Mouse (Mus musculus) splenic B cell, adult 2 months (primary cell): ENCODE data around the gene Nalcn.
A peak's percentile ranks its signal among the peaks of the same experiment; 100 is the strongest.

Experiments
- DNase-seq: peaks from one replicate; pipeline ENCODE4 v3.0.0-alpha.2; 2011; ENCODE audit warnings: low read depth, low spot score
- H3K27me3 ChIP-seq: 2 replicates; pipeline ENCODE4 v1.6.1; 2012; ENCODE audit warnings: mild to moderate bottlenecking, low read length, moderate library complexity, mixed read lengths; ENCODE audit not compliant: control insufficient read depth, poor library complexity, insufficient read depth, severe bottlenecking
- H3K36me3 ChIP-seq: 2 replicates; pipeline ENCODE4 v1.6.1; 2012; ENCODE audit warnings: mild to moderate bottlenecking, low read length, moderate library complexity, mixed read lengths; ENCODE audit not compliant: control insufficient read depth, poor library complexity, insufficient read depth, severe bottlenecking

Gene Nalcn

DNA sequence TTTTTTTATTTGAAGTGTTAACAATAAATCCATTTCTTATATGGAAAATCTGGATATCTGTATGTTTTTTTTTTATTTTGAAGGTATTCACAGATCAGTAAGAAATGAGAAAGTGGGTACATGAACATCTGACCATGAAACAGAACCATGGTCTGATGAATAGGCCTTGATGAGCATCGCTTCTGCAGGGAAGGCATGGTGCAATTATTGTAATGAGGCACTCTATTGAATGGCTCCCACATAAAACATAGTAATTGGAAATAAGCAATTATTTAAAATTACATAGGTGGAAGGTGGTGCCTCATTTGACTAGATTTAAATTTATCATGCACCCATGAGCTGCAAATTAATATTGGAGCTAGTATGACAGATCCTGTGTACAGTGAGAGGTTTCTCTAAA is 267.3 kb downstream of the Nalcn start:
- no peak for DNase-seq
- no peaks in the 10 kb centered on the region for H3K27me3 ChIP-seq
- H3K36me3 ChIP-seq: no peaks in the 10 kb centered on the region

DNA sequence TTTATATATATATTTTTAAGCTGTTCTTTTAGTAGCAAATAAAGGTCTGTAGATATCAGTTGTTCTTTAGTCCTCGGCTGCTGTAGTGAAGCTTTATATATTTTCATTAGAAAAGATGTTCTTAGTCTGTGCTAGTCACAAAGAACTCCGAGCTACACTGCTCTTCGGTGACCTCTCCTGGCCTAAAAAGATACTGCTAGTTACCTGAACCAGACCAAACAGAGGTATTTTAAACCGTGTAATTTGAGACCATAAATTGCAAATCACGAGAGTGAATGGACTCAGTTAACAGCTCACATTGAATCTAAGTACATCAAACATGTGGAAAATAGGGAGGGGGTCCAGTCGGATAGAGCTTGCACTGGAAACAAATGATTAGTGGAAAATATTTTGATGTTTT is 274.0 kb downstream of the Nalcn start:
- Histone ChIP-seq H3K27me3 (no peaks in the 10 kb centered on the region), H3K36me3 (no peaks in the 10 kb centered on the region)
- DNase-seq: peak; percentile 1

GRCm38 (mm10) chr14:123331841-123332240 is 295.1 kb downstream of the Nalcn start:
- no peak for DNase-seq
- no peaks in the 10 kb centered on the region for H3K36me3 ChIP-seq
- no peaks in the 10 kb centered on the region for H3K27me3 ChIP-seq

GRCm38 (mm10) chr14:123314369-123314768 is 312.6 kb downstream of the Nalcn start:
- Histone ChIP-seq H3K27me3 (no peaks in the 10 kb centered on the region), H3K36me3 (no peaks in the 10 kb centered on the region)
- DNase-seq: no peak

DNA sequence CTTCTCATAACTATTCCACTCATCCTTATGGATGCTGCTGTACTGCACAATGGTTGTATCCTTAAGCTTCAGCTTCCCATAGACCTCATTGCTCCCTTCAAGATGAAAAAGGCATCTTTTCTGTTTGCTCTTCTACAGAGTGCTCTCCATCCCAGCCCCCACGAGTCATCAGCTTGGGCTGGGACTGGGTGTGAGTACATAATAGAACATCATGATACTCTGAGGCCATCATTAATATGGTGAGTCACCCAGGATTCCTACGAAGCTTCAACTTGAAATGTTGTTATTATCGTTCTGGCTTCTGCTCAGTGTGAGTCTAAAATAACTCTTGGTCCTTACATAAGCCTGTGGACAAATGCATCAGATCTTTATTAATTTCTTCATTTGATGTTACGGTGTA is 314.6 kb downstream of the Nalcn start:
- Histone ChIP-seq H3K27me3 (no peaks in the 10 kb centered on the region), H3K36me3 (no peaks in the 10 kb centered on the region)
- DNase-seq: no peak

- H3K36me3 ChIP-seq: no peaks in the 10 kb centered on the region
- no peaks in the 10 kb centered on the region for H3K27me3 ChIP-seq
- no peak for DNase-seq
Measured at GRCm38 (mm10) chr14:123296068-123296467, 330.9 kb downstream of the Nalcn start.

DNA sequence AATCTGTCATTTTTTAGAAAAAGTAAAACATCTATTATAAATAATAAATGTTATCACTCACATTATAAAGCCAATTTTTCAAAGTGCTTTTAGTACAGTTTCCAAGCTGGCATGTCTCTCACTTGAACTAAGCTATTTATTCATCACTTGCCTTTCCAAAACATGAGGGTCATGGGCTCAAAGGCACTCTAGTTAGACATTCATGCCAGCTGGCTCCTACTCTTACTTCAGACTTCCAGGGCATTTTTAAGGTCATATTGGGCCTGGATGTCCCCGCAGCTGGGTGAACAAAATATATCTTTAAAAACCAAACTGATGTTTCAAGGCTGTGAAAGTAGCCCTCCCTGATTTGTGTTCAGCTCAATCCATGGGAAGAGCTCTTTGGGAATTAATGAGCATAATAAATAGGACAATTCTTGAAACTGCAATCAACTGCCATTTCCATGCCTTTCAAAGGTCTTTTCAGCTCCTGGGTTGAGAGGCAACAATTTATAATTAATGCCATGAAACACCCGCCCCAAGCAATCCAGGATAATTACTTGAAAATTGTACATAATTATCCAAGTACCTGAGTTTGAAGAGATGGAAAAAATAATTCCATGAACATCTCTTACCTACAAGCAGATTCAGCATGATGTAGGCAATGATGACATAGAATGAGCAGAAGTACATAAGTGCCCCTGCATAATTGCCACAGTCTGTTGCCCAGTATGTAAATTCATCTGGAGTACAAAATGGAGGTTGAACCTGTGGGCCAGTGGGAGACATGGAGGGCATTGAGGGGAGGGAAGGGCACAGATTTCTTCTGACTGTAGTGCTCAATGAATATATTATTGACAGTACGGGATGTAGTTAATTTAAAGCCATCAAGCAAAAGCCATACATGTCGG is 335.6 kb downstream of the Nalcn start:
- H3K27me3 ChIP-seq: no peaks in the 10 kb centered on the region
- no peaks in the 10 kb centered on the region for H3K36me3 ChIP-seq
- DNase-seq: no peak

GRCm38 (mm10) chr14:123282165-123282564 is 344.8 kb downstream of the Nalcn start:
- no peak for DNase-seq
- Histone ChIP-seq H3K27me3 (no peaks in the 10 kb centered on the region), H3K36me3 (no peaks in the 10 kb centered on the region)

DNA sequence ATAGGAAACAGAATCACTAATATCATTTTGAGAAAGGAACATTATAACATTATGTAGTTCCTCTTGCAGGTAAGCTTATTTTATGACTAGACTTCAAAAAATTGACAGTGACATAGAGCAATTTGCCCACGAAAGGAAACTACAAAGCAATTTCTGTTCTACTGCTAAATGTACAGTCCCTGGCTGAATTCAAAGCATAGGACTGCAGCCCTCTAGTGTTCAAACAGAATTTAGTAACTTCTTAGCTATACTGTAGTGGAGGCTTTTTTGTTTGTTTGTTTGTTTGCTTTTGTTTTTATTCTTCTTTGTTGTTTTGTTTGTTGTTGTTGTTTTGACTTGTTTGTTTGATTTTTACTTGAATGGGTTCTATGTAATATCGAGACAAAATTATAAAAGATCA is 354.8 kb downstream of the Nalcn start:
- DNase-seq: no peak
- no peaks in the 10 kb centered on the region for H3K27me3 ChIP-seq
- H3K36me3 ChIP-seq: no peaks in the 10 kb centered on the region

- DNase-seq: no peak
- no peaks in the 10 kb centered on the region for H3K36me3 ChIP-seq
- H3K27me3 ChIP-seq: no peaks in the 10 kb centered on the region
Measured at GRCm38 (mm10) chr14:123240738-123241137, 386.2 kb downstream of the Nalcn start.

GRCm38 (mm10) chr14:123239945-123240344 is 387.0 kb downstream of the Nalcn start:
- Histone ChIP-seq H3K36me3 (no peaks in the 10 kb centered on the region), H3K27me3 (no peaks in the 10 kb centered on the region)
- no peak for DNase-seq

- Histone ChIP-seq H3K36me3 (no peaks in the 10 kb centered on the region), H3K27me3 (no peaks in the 10 kb centered on the region)
- no peak for DNase-seq
Measured at GRCm38 (mm10) chr14:123237002-123237401, 389.9 kb downstream of the Nalcn start.

DNA sequence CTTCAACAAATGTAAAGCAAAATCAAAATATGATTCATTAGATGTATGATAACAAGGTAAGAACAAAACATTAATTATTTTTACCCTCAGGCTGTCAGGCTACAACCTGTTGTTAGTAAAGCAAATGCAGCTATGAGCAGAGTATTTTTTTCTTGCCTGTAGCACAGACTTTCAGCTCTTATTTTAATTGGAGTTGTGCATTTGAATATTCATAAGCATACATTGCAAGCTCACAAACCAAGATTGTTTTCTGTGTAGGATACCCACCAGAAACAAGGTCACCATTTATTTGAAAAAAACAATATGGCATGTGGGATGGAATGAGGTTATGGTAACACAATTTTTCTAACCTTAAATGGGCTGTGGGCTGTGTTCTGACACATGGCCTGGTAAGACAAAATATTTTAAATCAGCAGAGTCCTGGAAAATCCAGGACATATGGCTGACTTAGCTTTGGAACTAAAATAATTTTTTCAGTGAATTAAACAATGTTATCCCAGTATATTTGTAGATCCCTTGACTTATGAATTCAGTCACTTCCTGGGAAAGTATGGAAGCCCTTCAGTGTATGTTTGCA is 394.2 kb downstream of the Nalcn start:
- H3K27me3 ChIP-seq: no peaks in the 10 kb centered on the region
- no peaks in the 10 kb centered on the region for H3K36me3 ChIP-seq
- no peak for DNase-seq
